Comparison of ENCODE assay signal across 8 mouse cellular contexts in genomic region chr1:57612931-57613804, GRCm38 (mm10).
DNase-seq lines count a peak whose midpoint lies in the region; ATAC-seq lines count a peak whose summit lies in the region.

No protein-coding gene starts in this region.

- DNase-seq in forebrain, embryonic 10.5 days (ENCODE audit: extremely low spot score, low spot score), result no peak
- no peak for DNase-seq in forebrain, embryonic 11.5 days (ENCODE audit: low spot score)
- DNase-seq in kidney, adult 8-10 months, result peak; percentile 9 to 23
- DNase-seq in layer of hippocampus, postnatal 36 days, result no peak
- no peak for DNase-seq in ovary, postnatal 14 days (ENCODE audit: low spot score)
- no peak for DNase-seq in left cerebral cortex, postnatal 4 days

- H3K4me3 ChIP-seq in forebrain, embryonic 10.5 days, result peak overlapping the region; percentile 16; the same call in 1 of the 2 replicates
- H3K4me3 ChIP-seq in forebrain, embryonic 11.5 days (ENCODE audit: low read depth, low read length), result no peak overlapping the region
- peak overlapping the region; percentile 15; the same call in 1 of the 2 replicates for H3K4me3 ChIP-seq in embryonic facial prominence, embryonic 13.5 days
- H3K4me3 ChIP-seq in midbrain, embryonic 16.5 days (ENCODE audit: low read depth, low read length), result peak overlapping the region; percentile 18; the same call in 1 of the 2 replicates

- peaks cover 58% of the 10 kb centered on the region for H3K27me3 ChIP-seq in forebrain, embryonic 10.5 days (ENCODE audit: poor library complexity, severe bottlenecking)
- peaks cover 11% of the 10 kb centered on the region for H3K27me3 ChIP-seq in forebrain, embryonic 11.5 days (ENCODE audit: control insufficient read depth, insufficient read depth, low read length)
- H3K27me3 ChIP-seq in embryonic facial prominence, embryonic 13.5 days, result no peaks in the 10 kb centered on the region
- no peaks in the 10 kb centered on the region for H3K27me3 ChIP-seq in midbrain, embryonic 16.5 days (ENCODE audit: control insufficient read depth, insufficient read depth, low read depth, low read length)

- no peaks in the 10 kb centered on the region for H3K36me3 ChIP-seq in forebrain, embryonic 10.5 days (replicated peaks)
- no peaks in the 10 kb centered on the region for H3K36me3 ChIP-seq in forebrain, embryonic 11.5 days (ENCODE audit: control insufficient read depth, insufficient read depth, low read length)
- H3K36me3 ChIP-seq in embryonic facial prominence, embryonic 13.5 days, result no peaks in the 10 kb centered on the region
- H3K36me3 ChIP-seq in midbrain, embryonic 16.5 days (ENCODE audit: control insufficient read depth, insufficient read depth, low read length), result no peaks in the 10 kb centered on the region

- H3K9ac ChIP-seq in forebrain, embryonic 11.5 days (ENCODE audit: low read length), result no peak overlapping the region
- H3K9ac ChIP-seq in embryonic facial prominence, embryonic 13.5 days, result no peak overlapping the region; the same call in 1 of the 2 replicates
- 0 out of 2 replicates have a peak overlapping the region, but pooled peaks have one; percentile 30 for H3K9ac ChIP-seq in midbrain, embryonic 16.5 days (ENCODE audit: low read depth, low read length)

- intact Hi-C loops in left cerebral cortex, postnatal 4 days (cut with DNase I), result no loop called here

- no peak for ATAC-seq in forebrain, embryonic 11.5 days (replicated peaks; ENCODE audit: low FRiP score)
- no peak for ATAC-seq in embryonic facial prominence, embryonic 13.5 days (ENCODE audit: insufficient number of reproducible peaks, insufficient read depth, low FRiP score, low TSS enrichment, low read depth)
- peak; percentile 37; the same call in 1 of the 2 replicates for ATAC-seq in midbrain, embryonic 16.5 days

- H3K4me2 ChIP-seq in forebrain, embryonic 11.5 days (ENCODE audit: low read depth, low read length, severe bottlenecking), result no peak overlapping the region
- H3K4me2 ChIP-seq in embryonic facial prominence, embryonic 13.5 days, result peak overlapping the region; percentile 50
- peak overlapping the region; percentile 51 for H3K4me2 ChIP-seq in midbrain, embryonic 16.5 days (ENCODE audit: low read length)

- H3K4me1 ChIP-seq in forebrain, embryonic 10.5 days, result peaks cover 38% of the 10 kb centered on the region
- H3K4me1 ChIP-seq in forebrain, embryonic 11.5 days (replicated peaks; ENCODE audit: control insufficient read depth, insufficient read depth, low read length), result peaks cover 8% of the 10 kb centered on the region; the same call in 1 of the 2 replicates
- peaks cover 10% of the 10 kb centered on the region; the same call in 1 of the 2 replicates for H3K4me1 ChIP-seq in embryonic facial prominence, embryonic 13.5 days
- peaks cover 15% of the 10 kb centered on the region for H3K4me1 ChIP-seq in midbrain, embryonic 16.5 days (ENCODE audit: control insufficient read depth, insufficient read depth, low read length)

- no peaks in the 10 kb centered on the region for H3K9me3 ChIP-seq in forebrain, embryonic 10.5 days
- H3K9me3 ChIP-seq in forebrain, embryonic 11.5 days (ENCODE audit: control insufficient read depth, low read length), result no peaks in the 10 kb centered on the region
- H3K9me3 ChIP-seq in embryonic facial prominence, embryonic 13.5 days, result no peaks in the 10 kb centered on the region
- no peaks in the 10 kb centered on the region for H3K9me3 ChIP-seq in midbrain, embryonic 16.5 days (replicated peaks; ENCODE audit: control insufficient read depth, low read length, poor library complexity, severe bottlenecking)

- WGBS in forebrain, embryonic 10.5 days, result 22% methylated on average over 17 of the region's 17 CpGs
- WGBS in forebrain, embryonic 11.5 days, result 16% methylated on average over 16 of the region's 17 CpGs
- WGBS in embryonic facial prominence, embryonic 13.5 days, result 18% methylated on average over 17 of the region's 17 CpGs
- WGBS in midbrain, embryonic 16.5 days, result 20% methylated on average over 17 of the region's 17 CpGs

- peak overlapping the region; percentile 48; the same call in 1 of the 2 replicates for H3K27ac ChIP-seq in forebrain, embryonic 10.5 days
- H3K27ac ChIP-seq in forebrain, embryonic 11.5 days (ENCODE audit: low read depth, low read length), result no peak overlapping the region
- H3K27ac ChIP-seq in embryonic facial prominence, embryonic 13.5 days, result no peak overlapping the region
- H3K27ac ChIP-seq in midbrain, embryonic 16.5 days (ENCODE audit: low read length), result peak overlapping the region; percentile 47; the same call in 1 of the 2 replicates

Comparison
In these comparisons a context has a peak if more than half of its experiments do, and no peak if none do; other contexts are left out.
1. H3K27ac ChIP-seq: peak in forebrain, embryonic 10.5 days (single experiment) and midbrain, embryonic 16.5 days (single experiment); none in forebrain, embryonic 11.5 days (single experiment) and embryonic facial prominence, embryonic 13.5 days (single experiment).
2. DNase-seq: peak in kidney, adult 8-10 months (2 of 2); none in forebrain, embryonic 10.5 days (single experiment), forebrain, embryonic 11.5 days (single experiment), layer of hippocampus, postnatal 36 days (0 of 2), ovary, postnatal 14 days (single experiment) and left cerebral cortex, postnatal 4 days (single experiment).